Mouse (Mus musculus) MEL (cell line): ENCODE measurements around the gene Mtch2. TPM values are rescaled to one million over a fixed set of nuclear protein-coding genes. Genes with fewer than 3 reads are reported as not detected.

Experiments
- DNase-seq: peaks from one replicate; pipeline ENCODE4 v3.0.0; 2011; ENCODE audit warnings: low read depth, low spot score
- H3K27ac ChIP-seq: 2 replicates; pipeline ENCODE4 v1.5.1; 2012; ENCODE audit warnings: low read depth, mild to moderate bottlenecking, control low read depth, low read length, moderate library complexity; ENCODE audit not compliant: control insufficient read depth
- H3K27me3 ChIP-seq, 2 experiments: fragments of 150-350 bp in 1 of 2; sonication (generic) in 1 of 2; 2 replicates each; pipeline ENCODE4 v1.6.1; 2012; ENCODE audit warnings: low read length in 2 of 2, mild to moderate bottlenecking in 2 of 2, improper control_type of control experiment in 1 of 2, moderate library complexity in 1 of 2; ENCODE audit not compliant: insufficient read depth in 2 of 2, control insufficient read depth in 1 of 2
- H3K36me3 ChIP-seq, 2 experiments: 2 replicates each; pipeline ENCODE4 v1.6.1; 2012 to 2014; ENCODE audit warnings: low read length in 2 of 2, improper control_type of control experiment in 1 of 2, inconsistent platforms in 1 of 2, mild to moderate bottlenecking in 1 of 2; ENCODE audit not compliant: insufficient read depth in 2 of 2, control insufficient read depth in 1 of 2
- H3K4me1 ChIP-seq, 2 experiments: fragments of 150-350 bp in 1 of 2; sonication (generic) in 1 of 2; 2 replicates each; pipeline ENCODE4 v1.6.1; 2012; ENCODE audit warnings: low read length in 2 of 2, improper control_type of control experiment in 1 of 2, mild to moderate bottlenecking in 1 of 2; ENCODE audit not compliant: insufficient read depth in 2 of 2, control insufficient read depth in 1 of 2
- H3K4me3 ChIP-seq, 2 experiments: fragments of 150-350 bp in 1 of 2; sonication (generic) in 1 of 2; 2 replicates each; pipeline ENCODE4 v1.5.1; 2012; ENCODE audit warnings: low read depth in 2 of 2, low read length in 2 of 2, mild to moderate bottlenecking in 2 of 2, moderate library complexity in 2 of 2, control low read depth in 1 of 2, improper control_type of control experiment in 1 of 2; ENCODE audit not compliant: control insufficient read depth in 1 of 2, insufficient read depth in 1 of 2
- H3K79me2 ChIP-seq: 2 replicates; pipeline ENCODE4 v1.6.1; 2012; ENCODE audit warnings: mild to moderate bottlenecking, low read length, moderate library complexity; ENCODE audit not compliant: control insufficient read depth, poor library complexity, insufficient read depth
- H3K9ac ChIP-seq: 2 replicates; pipeline ENCODE4 v1.6.1; 2012; ENCODE audit warnings: low read depth, mild to moderate bottlenecking, control low read depth, low read length, moderate library complexity; ENCODE audit not compliant: control insufficient read depth, poor library complexity, severe bottlenecking
- H3K9me3 ChIP-seq: fragments of 150-350 bp; sonication (generic); replicated peaks from 2 replicates; pipeline ENCODE4 v1.6.1; 2012; ENCODE audit warnings: mild to moderate bottlenecking, low read length, improper control_type of control experiment, moderate library complexity; ENCODE audit not compliant: insufficient read depth
- BHLHE40 ChIP-seq: IDR thresholded peaks from 2 replicates; pipeline ENCODE4 v1.6.1; 2012; ENCODE audit warnings: low read depth, mild to moderate bottlenecking, inconsistent platforms, low read length, improper control_type of control experiment, borderline replicate concordance
- CTCF ChIP-seq, 3 experiments: IDR thresholded peaks in 2 of 3; conservative IDR thresholded peaks in 1 of 3; 2 replicates each; pipeline ENCODE4 v1.5.1; 2011 to 2012; ENCODE audit warnings: low read length in 3 of 3, low read depth in 2 of 3, mild to moderate bottlenecking in 2 of 3, improper control_type of control experiment in 1 of 3, inconsistent platforms in 1 of 3, mixed read lengths in 1 of 3, moderate library complexity in 1 of 3; ENCODE audit not compliant: control insufficient read depth in 1 of 3, insufficient read depth in 1 of 3, poor library complexity in 1 of 3, severe bottlenecking in 1 of 3
- E2F4 ChIP-seq: IDR thresholded peaks from 2 replicates; pipeline ENCODE4 v1.6.1; 2011; ENCODE audit warnings: low read depth, low read length, improper control_type of control experiment, borderline replicate concordance
- ELF1 ChIP-seq: IDR thresholded peaks from 2 replicates; pipeline ENCODE4 v1.6.1; 2014; ENCODE audit warnings: low read depth, mild to moderate bottlenecking, inconsistent platforms, low read length, improper control_type of control experiment, moderate library complexity
- EP300 ChIP-seq, 2 experiments: IDR thresholded peaks; 2 replicates each; pipeline ENCODE4 v1.6.1; 2011; ENCODE audit warnings: improper control_type of control experiment in 2 of 2, low read length in 2 of 2, low read depth in 1 of 2, mild to moderate bottlenecking in 1 of 2
- GABPA ChIP-seq: IDR thresholded peaks from 2 replicates; pipeline ENCODE4 v1.6.1; 2012; ENCODE audit warnings: low read depth, mild to moderate bottlenecking, inconsistent platforms, low read length, improper control_type of control experiment, moderate library complexity
- GATA1 ChIP-seq: IDR thresholded peaks from 2 replicates; pipeline ENCODE4 v1.6.1; 2011; ENCODE audit warnings: low read depth, low read length, improper control_type of control experiment
- JUND ChIP-seq: IDR thresholded peaks from 2 replicates; pipeline ENCODE4 v1.6.1; 2011; ENCODE audit warnings: low read depth, mild to moderate bottlenecking, improper control_type of control experiment, low read length
- MAFK ChIP-seq: IDR thresholded peaks from 2 replicates; pipeline ENCODE4 v1.6.1; 2011; ENCODE audit warnings: low read depth, mild to moderate bottlenecking, low read length, improper control_type of control experiment, borderline replicate concordance
- MAX ChIP-seq: IDR thresholded peaks from 2 replicates; pipeline ENCODE4 v1.6.1; 2011; ENCODE audit warnings: low read length, improper control_type of control experiment
- MEF2A ChIP-seq: IDR thresholded peaks from 2 replicates; pipeline ENCODE4 v1.6.1; 2014; ENCODE audit warnings: low read depth, mild to moderate bottlenecking, inconsistent platforms, low read length, improper control_type of control experiment; ENCODE audit not compliant: poor library complexity, insufficient replicate concordance, severe bottlenecking; ENCODE audit errors: extremely low read depth
- MXI1 ChIP-seq: IDR thresholded peaks from 2 replicates; pipeline ENCODE4 v1.6.1; 2011; ENCODE audit warnings: mild to moderate bottlenecking, low read depth, low read length, improper control_type of control experiment
- NELFE ChIP-seq: IDR thresholded peaks from 2 replicates; pipeline ENCODE4 v1.6.1; 2011; ENCODE audit warnings: low read depth, low read length, improper control_type of control experiment
- NRF1 ChIP-seq: IDR thresholded peaks from 2 replicates; pipeline ENCODE4 v1.6.1; 2014; ENCODE audit warnings: low read depth, mild to moderate bottlenecking, inconsistent platforms, low read length, improper control_type of control experiment, moderate library complexity; ENCODE audit not compliant: poor library complexity, insufficient read depth, severe bottlenecking
- POLR2A ChIP-seq, 2 experiments: IDR thresholded peaks; 2 replicates each; pipeline ENCODE4 v1.6.1; 2011 to 2012; ENCODE audit warnings: low read length in 2 of 2, mild to moderate bottlenecking in 2 of 2, control low read depth in 1 of 2, improper control_type of control experiment in 1 of 2, low read depth in 1 of 2, moderate library complexity in 1 of 2; ENCODE audit not compliant: control insufficient read depth in 1 of 2, insufficient read depth in 1 of 2, poor library complexity in 1 of 2
- POLR2AphosphoS2 ChIP-seq: IDR thresholded peaks from 2 replicates; pipeline ENCODE4 v1.6.1; 2011; ENCODE audit warnings: low read length, improper control_type of control experiment
- RCOR1 ChIP-seq: IDR thresholded peaks from 2 replicates; pipeline ENCODE4 v1.6.1; 2012; ENCODE audit warnings: low read depth, mild to moderate bottlenecking, inconsistent platforms, low read length, improper control_type of control experiment
- SIN3A ChIP-seq: IDR thresholded peaks from 2 replicates; pipeline ENCODE4 v1.6.1; 2012; ENCODE audit warnings: low read length, improper control_type of control experiment, inconsistent platforms
- USF1 ChIP-seq: IDR thresholded peaks from 2 replicates; pipeline ENCODE4 v1.6.1; 2014; ENCODE audit warnings: low read depth, mild to moderate bottlenecking, inconsistent platforms, low read length, improper control_type of control experiment, moderate library complexity
- ZMIZ1 ChIP-seq: IDR thresholded peaks from 2 replicates; pipeline ENCODE4 v1.6.1; 2012; ENCODE audit warnings: low read depth, mild to moderate bottlenecking, inconsistent platforms, low read length, improper control_type of control experiment, moderate library complexity
- ZNF384 ChIP-seq: IDR thresholded peaks from 2 replicates; pipeline ENCODE4 v1.6.1; 2012; ENCODE audit warnings: low read depth, mild to moderate bottlenecking, inconsistent platforms, low read length, improper control_type of control experiment
- polyA plus RNA-seq, 2 experiments: library from polyadenylated mRNA; stranded (reverse) in 1 of 2; unstranded in 1 of 2; fragments of >175 nt in 1 of 2; fragments of >200 nt in 1 of 2; gene quantifications; 2 replicates each; pipeline versions ENCODE4 v1.2.1 to v1.2.4; 2012; ENCODE audit warnings: low replicate concordance in 2 of 2, low read depth in 1 of 2; ENCODE audit not compliant: insufficient read length in 2 of 2, insufficient read depth in 1 of 2, missing spikeins in 1 of 2
- total RNA-seq: library from RNA; depleted of rRNA; stranded (reverse); fragments of 300-350 nt; gene quantifications from 2 replicates; pipeline ENCODE4 v1.2.3, GENCODE M21; 2012

The Mtch2 gene
- total and polyA plus RNA-seq, 3 experiments: 85.7 to 167 TPM; not detected in 1

DNA sequence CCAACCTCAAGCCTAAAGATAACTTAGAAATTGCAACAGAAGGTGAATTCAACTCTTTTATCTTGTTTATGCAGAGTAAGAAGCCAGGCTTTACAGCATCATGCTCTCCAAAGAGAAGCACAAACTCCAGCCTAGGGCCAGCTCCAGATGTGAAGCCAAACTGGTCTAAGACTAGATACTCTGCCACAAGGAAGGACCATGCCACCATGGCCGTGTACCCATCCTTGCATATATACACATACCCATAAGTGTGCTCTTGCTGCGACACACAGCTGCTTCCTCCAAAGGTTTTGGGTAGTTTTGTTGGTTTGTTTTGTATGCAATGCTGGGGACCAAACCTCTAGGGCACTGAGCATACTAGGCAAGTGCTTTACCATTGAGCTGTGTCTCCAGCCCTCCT, 31.7 kb upstream of the Mtch2 start:
- H3K79me2 ChIP-seq: no peaks in the 10 kb centered on the region
- TF ChIP-seq JUND (no peak), RCOR1 (no peak), ELF1 (no peak), ZNF384 (no peak), MXI1 (no peak), E2F4 (no peak), MEF2A (no peak), GABPA (no peak), MAFK (no peak), BHLHE40 (no peak)
- H3K27me3 ChIP-seq: no peaks in the 10 kb centered on the region
- H3K27ac ChIP-seq: no peak overlapping the region
- no peaks in the 10 kb centered on the region for H3K4me1 ChIP-seq
- no peak overlapping the region for H3K9ac ChIP-seq
- H3K4me3 ChIP-seq: no peak overlapping the region
- DNase-seq: no peak
- H3K36me3 ChIP-seq: no peaks in the 10 kb centered on the region
- no peaks in the 10 kb centered on the region for H3K9me3 ChIP-seq

DNA sequence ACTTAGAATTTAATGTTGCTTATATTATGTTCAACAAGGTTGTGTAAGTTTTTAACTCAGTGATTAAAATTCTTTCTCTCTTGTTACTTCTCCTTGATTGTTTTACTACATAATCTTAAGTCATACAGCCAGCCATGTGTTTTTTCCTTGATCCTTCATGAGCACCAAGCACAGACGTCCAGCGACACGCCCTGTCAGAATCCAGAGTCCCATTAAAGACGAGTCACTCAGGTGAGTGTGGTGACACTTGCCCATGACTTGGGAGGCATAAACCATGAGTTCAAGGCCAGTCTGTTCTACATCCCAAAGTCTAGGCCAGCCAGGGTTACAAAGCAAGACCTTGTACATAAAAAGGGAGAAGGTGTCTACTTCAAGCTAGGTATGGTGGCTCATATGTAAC, 30.8 kb upstream of the Mtch2 start:
- Histone ChIP-seq H3K27ac (no peak overlapping the region), H3K4me1 (no peaks in the 10 kb centered on the region), H3K4me3 (no peak overlapping the region), H3K36me3 (no peaks in the 10 kb centered on the region), H3K9ac (no peak overlapping the region), H3K27me3 (no peaks in the 10 kb centered on the region), H3K9me3 (no peaks in the 10 kb centered on the region), H3K79me2 (no peaks in the 10 kb centered on the region)
- TF ChIP-seq SIN3A (no peak), MAX (no peak), MEF2A (no peak), POLR2AphosphoS2 (no peak), EP300 (IDR thresholded peaks at IDR 0.05; ENCODE audit: low read depth in 1 of 2, low read length in 2 of 2) (no peak), MAFK (no peak), USF1 (no peak), NELFE (no peak), CTCF (IDR thresholded peaks at IDR 0.05 in 2 of 3, conservative IDR thresholded peaks at IDR 0.05 in 1 of 3; ENCODE audit: control insufficient read depth in 1 of 3, insufficient read depth in 1 of 3, low read depth in 2 of 3, low read length in 3 of 3, poor library complexity in 1 of 3, severe bottlenecking in 1 of 3) (no peak), NRF1 (no peak), GATA1 (no peak), POLR2A (IDR thresholded peaks at IDR 0.05; ENCODE audit: control insufficient read depth in 1 of 2, insufficient read depth in 1 of 2, low read depth in 1 of 2, low read length in 2 of 2, poor library complexity in 1 of 2) (no peak), ZMIZ1 (no peak)
- DNase-seq: no peak
